Mouse (Mus musculus) B cell, adult 67 days (primary cell): Measurements from ENCODE around the gene Flrt1. TPM values are rescaled to one million over a fixed set of nuclear protein-coding genes. Genes with fewer than 3 reads are reported as not detected.

Experiments
- total RNA-seq, 2 experiments: library from RNA; stranded (reverse); gene quantifications; 4 replicates each; pipeline ENCODE4 v1.2.4; 2023

Gene Flrt1
- total RNA-seq, result under 1 TPM in 1 of 2 experiments, not detected in 1; 0.09 TPM

GRCm38 (mm10) chr19:7105544-7105943, at the start of gene Flrt1:
Flrt1 (minus strand) TSS chr19:7105729.

DNA sequence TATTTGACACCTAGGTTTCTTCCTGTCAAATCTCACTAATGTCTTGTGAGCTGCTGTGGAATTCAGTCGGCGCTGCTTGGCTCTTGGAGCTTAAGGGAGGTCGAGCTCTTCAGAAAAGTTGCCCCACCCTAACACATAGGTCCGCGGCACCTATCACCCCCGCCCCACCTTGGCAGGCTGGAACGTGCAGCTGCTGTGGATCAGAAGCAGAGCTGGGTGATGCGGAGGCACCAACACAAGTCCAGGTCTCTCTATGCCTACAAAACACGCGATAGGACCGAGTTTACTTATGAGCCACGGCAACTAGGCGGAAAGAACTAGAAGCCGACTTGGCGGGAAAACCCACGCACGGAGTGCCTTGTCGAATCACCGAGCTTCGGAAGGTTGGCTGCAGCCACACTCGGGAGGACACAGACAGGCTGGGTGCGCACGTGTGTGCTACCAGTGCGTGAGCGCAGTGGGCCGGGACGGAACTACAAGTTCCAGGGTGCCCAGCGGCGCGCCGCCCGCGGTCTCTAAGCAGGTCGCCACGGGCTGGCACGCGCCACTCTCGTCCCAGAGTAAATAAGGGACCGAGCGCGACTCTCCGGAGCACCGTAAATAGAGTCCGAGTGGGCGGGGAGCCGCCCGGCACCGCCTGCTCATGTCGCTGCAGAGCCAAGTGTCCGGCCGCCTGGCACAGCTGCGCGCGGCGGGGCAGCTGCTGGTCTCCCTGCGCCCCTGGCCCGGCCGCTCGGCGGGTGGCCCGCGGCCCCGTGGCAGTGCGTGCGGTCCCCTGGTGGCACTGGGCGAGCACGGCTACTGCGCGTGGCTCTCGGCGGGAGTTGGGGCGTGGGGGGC, 49.1 kb downstream of the Flrt1 start, which contains the start of gene Macrod1:
Gene Macrod1, plus strand, starts transcription at position 563 of the 840 bp plus-strand sequence.

Other genes starting within 250 kb of the Flrt1 start
- gene Ccdc88b, start 247.5 kb downstream of the Flrt1 start, total RNA-seq, result 10 to 100 TPM; 26.6 TPM
- 100 to 1,000 TPM; 148 to 164 TPM for gene Trmt112, start 196.0 kb downstream of the Flrt1 start, total RNA-seq
- gene Prdx5, start 195.6 kb downstream of the Flrt1 start, total RNA-seq, result 10 to 100 TPM; 84.2 to 90.7 TPM
- gene Esrra, start 183.9 kb downstream of the Flrt1 start, total RNA-seq, result 10 to 100 TPM; 61.0 to 65.8 TPM
- gene Catsperz, start 180.3 kb downstream of the Flrt1 start, total RNA-seq, result not detected
- gene Kcnk4, start 171.2 kb downstream of the Flrt1 start, total RNA-seq, result not detected
- 10 to 100 TPM; 14.5 to 19.4 TPM for gene Bad, start 163.9 kb downstream of the Flrt1 start, total RNA-seq
- 10 to 100 TPM; 16.7 to 18.1 TPM for gene Gpr137, start 163.2 kb downstream of the Flrt1 start, total RNA-seq
- gene Ppp1r14b, start 130.8 kb downstream of the Flrt1 start, total RNA-seq, result 100 to 1,000 TPM in 1 of 2 experiments, 10 to 100 TPM in 1; 98.1 to 108 TPM
- 10 to 100 TPM; 19.8 to 22.5 TPM for gene Plcb3, start 129.3 kb downstream of the Flrt1 start, total RNA-seq
- 10 to 100 TPM; 27.2 to 32.8 TPM for gene Fkbp2, start 125.2 kb downstream of the Flrt1 start, total RNA-seq
- gene Vegfb, start 118.1 kb downstream of the Flrt1 start, total RNA-seq, result 10 to 100 TPM; 14.8 to 22.4 TPM
- 10 to 100 TPM; 25.7 to 30.4 TPM for gene Dnajc4, start 113.2 kb downstream of the Flrt1 start, total RNA-seq
- 1 to 10 TPM; 4.1 to 8.3 TPM for gene Nudt22, start 109.6 kb downstream of the Flrt1 start, total RNA-seq
- gene Trpt1, start 109.6 kb downstream of the Flrt1 start, total RNA-seq, result 1 to 10 TPM; 5.0 to 6.1 TPM
- gene Fermt3, start 86.3 kb downstream of the Flrt1 start, total RNA-seq, result 100 to 1,000 TPM; 174 to 183 TPM
- 100 to 1,000 TPM in 1 of 2 experiments, 10 to 100 TPM in 1; 85.8 to 161 TPM for gene Stip1, start 65.8 kb downstream of the Flrt1 start, total RNA-seq
- 1 to 10 TPM; 6.9 to 7.1 TPM for gene Macrod1, start 48.9 kb downstream of the Flrt1 start, total RNA-seq
- 100 to 1,000 TPM; 129 to 137 TPM for gene Otub1, start 100.6 kb upstream of the Flrt1 start, total RNA-seq
- gene Cox8a, start 111.9 kb upstream of the Flrt1 start, total RNA-seq, result 100 to 1,000 TPM; 301 to 322 TPM
- gene Naa40, start 135.5 kb upstream of the Flrt1 start, total RNA-seq, result 10 to 100 TPM; 53.8 to 54.6 TPM
- gene Rcor2, start 161.6 kb upstream of the Flrt1 start, total RNA-seq, result 1 to 10 TPM; 2.3 to 2.8 TPM
- gene Mark2, start 236.1 kb upstream of the Flrt1 start, total RNA-seq, result 100 to 1,000 TPM; 200 to 241 TPM